Mouse (Mus musculus) C2C12 (cell line): ENCODE results near the gene Tmem30a.

Experiments
- CTCF ChIP-seq: IDR thresholded peaks from one replicate; pipeline ENCODE4 v1.5.1; 2011; ENCODE audit not compliant: control insufficient read depth, insufficient read depth, insufficient read length
- FOSL1 ChIP-seq: IDR thresholded peaks from one replicate; pipeline ENCODE4 v1.8.0; 2011; ENCODE audit warnings: mild to moderate bottlenecking, low read length; ENCODE audit not compliant: poor library complexity, insufficient read depth, severe bottlenecking
- MAX ChIP-seq: IDR thresholded peaks from one replicate; pipeline ENCODE4 v1.6.1; 2011; ENCODE audit warnings: mild to moderate bottlenecking, control low read depth
- MYOD1 ChIP-seq: IDR thresholded peaks from one replicate; pipeline ENCODE4 v1.6.1; 2011; ENCODE audit warnings: low read depth; ENCODE audit not compliant: control insufficient read depth, insufficient read length
- MYOG ChIP-seq: IDR thresholded peaks from one replicate; pipeline ENCODE4 v1.6.1; 2011; ENCODE audit not compliant: control insufficient read depth, insufficient read length; ENCODE audit errors: extremely low read depth
- USF1 ChIP-seq: IDR thresholded peaks from one replicate; pipeline ENCODE4 v1.6.1; 2011; ENCODE audit warnings: low read depth, mild to moderate bottlenecking, control low read depth, moderate library complexity

- TF ChIP-seq CTCF = no peak
- TF ChIP-seq MYOG = no peak
- TF ChIP-seq USF1 = no peak
- TF ChIP-seq MYOD1 = no peak
- no peak for TF ChIP-seq MAX
- TF ChIP-seq FOSL1 = no peak
These were observed 16.1 kb upstream of the Tmem30a start for GRCm38 (mm10) chr9:79809411-79809810.
